In the genomic region with DNA sequence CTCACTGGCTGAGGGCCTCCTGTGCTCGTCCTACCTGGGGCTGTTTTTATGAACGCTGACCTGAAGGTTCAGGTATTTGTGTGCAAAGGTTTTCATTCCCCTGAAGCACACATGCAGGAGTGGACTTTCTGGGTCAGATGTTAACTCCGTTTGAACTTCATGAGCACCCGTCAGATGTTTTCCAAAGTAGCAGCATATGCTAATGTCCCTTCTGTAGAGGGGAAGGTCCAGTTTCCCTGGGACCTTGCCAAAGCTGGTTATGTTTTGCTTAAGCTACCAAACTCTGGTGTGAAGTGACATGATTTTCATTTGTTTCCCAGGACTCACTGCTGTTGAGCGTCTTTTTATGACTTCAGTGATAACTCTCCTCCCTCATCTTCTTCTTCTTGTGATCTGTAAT, we compare ENCODE assay signal across 18 mouse cellular contexts. TPM values are rescaled to one million over a fixed set of nuclear protein-coding genes. Genes with fewer than 3 reads are reported as not detected.
"Had no signal": no experiment of that assay in that cellular context is flagged by ENCODE, and none has a peak within 500 bp of the region (broad histone marks: within the 10 kb centered on the region; RNA-seq: fewer than 3 reads in every experiment).

No protein-coding gene starts in this region.

- H3K9ac ChIP-seq: hindbrain, embryonic 15.5 days; limb, embryonic 12.5 days; limb, embryonic 15.5 days; liver, embryonic 15.5 days; lung, embryonic 14.5 days; midbrain, embryonic 12.5 days; midbrain, embryonic 15.5 days; neural tube, embryonic 12.5 days; neural tube, embryonic 15.5 days had no signal

- H3K36me3 ChIP-seq: hindbrain, embryonic 15.5 days; limb, embryonic 12.5 days; limb, embryonic 15.5 days; liver, embryonic 15.5 days; midbrain, embryonic 12.5 days; midbrain, embryonic 15.5 days; neural tube, embryonic 12.5 days; neural tube, embryonic 15.5 days had no signal

- H3K4me3 ChIP-seq: hindbrain, embryonic 15.5 days; limb, embryonic 12.5 days; limb, embryonic 15.5 days; liver, embryonic 15.5 days; midbrain, embryonic 12.5 days; midbrain, embryonic 15.5 days; neural tube, embryonic 12.5 days; neural tube, embryonic 15.5 days had no signal

- H3K9me3 ChIP-seq: hindbrain, embryonic 15.5 days; limb, embryonic 12.5 days; limb, embryonic 15.5 days; liver, embryonic 15.5 days; midbrain, embryonic 12.5 days; midbrain, embryonic 15.5 days; neural tube, embryonic 12.5 days; neural tube, embryonic 15.5 days had no signal

- ATAC-seq: intestine, postnatal 0 days; lung, postnatal 0 days; midbrain, embryonic 15.5 days had no signal

- H3K27me3 ChIP-seq: hindbrain, embryonic 15.5 days; limb, embryonic 12.5 days; limb, embryonic 15.5 days; liver, embryonic 15.5 days; midbrain, embryonic 12.5 days; midbrain, embryonic 15.5 days; neural tube, embryonic 12.5 days; neural tube, embryonic 15.5 days had no signal

- DNase-seq: left cerebral cortex, postnatal 4 days; lung, embryonic 14.5 days; right cerebral cortex, adult 18-20 months; right cerebral cortex, postnatal 14 days; spleen, adult 18-20 months; thymus, adult 18-20 months; thymus, postnatal 4 days had no signal

- H3K27ac ChIP-seq: hindbrain, embryonic 15.5 days; limb, embryonic 12.5 days; limb, embryonic 15.5 days; liver, embryonic 15.5 days; macrophage; midbrain, embryonic 12.5 days; midbrain, embryonic 15.5 days; neural tube, embryonic 12.5 days; neural tube, embryonic 15.5 days had no signal

- H3K4me2 ChIP-seq: hindbrain, embryonic 15.5 days; limb, embryonic 12.5 days; limb, embryonic 15.5 days; liver, embryonic 15.5 days; lung, embryonic 14.5 days; midbrain, embryonic 12.5 days; midbrain, embryonic 15.5 days; neural tube, embryonic 12.5 days; neural tube, embryonic 15.5 days had no signal

- H3K4me1 ChIP-seq: hindbrain, embryonic 15.5 days; limb, embryonic 12.5 days; limb, embryonic 15.5 days; liver, embryonic 15.5 days; midbrain, embryonic 12.5 days; midbrain, embryonic 15.5 days; neural tube, embryonic 12.5 days; neural tube, embryonic 15.5 days had no signal

RNA-seq across cellular contexts. Expression of a gene that starts 16.8 kb away (rescaled TPM):
- polyA plus RNA-seq: liver, embryonic 15.5 days; macrophage had no signal
